Comparison of ENCODE assay signal across 8 mouse cellular contexts in genomic region chr4:133841035-133841434, GRCm38 (mm10). TPM values are rescaled to one million over a fixed set of nuclear protein-coding genes. Genes with fewer than 3 reads are reported as not detected.
A peak's percentile ranks its signal among the peaks of the same experiment; 100 is the strongest.
DNase-seq lines count a peak whose midpoint lies in the region; ATAC-seq lines count a peak whose summit lies in the region.

No protein-coding gene starts in this region.

- H3K9ac ChIP-seq in intestine, embryonic 14.5 days (ENCODE audit: low read length) = no peak overlapping the region
- no peak overlapping the region for H3K9ac ChIP-seq in heart, embryonic 11.5 days (ENCODE audit: low read depth, low read length)

- H3K4me1 ChIP-seq in intestine, embryonic 14.5 days (replicated peaks; ENCODE audit: control insufficient read depth, insufficient read depth, low read length) = no peaks in the 10 kb centered on the region
- no peaks in the 10 kb centered on the region for H3K4me1 ChIP-seq in heart, embryonic 11.5 days (ENCODE audit: control insufficient read depth, insufficient read depth, low read length)

- ATAC-seq in intestine, embryonic 14.5 days (replicated peaks; ENCODE audit: low FRiP score, low TSS enrichment, low read depth) = 0 out of 2 replicates have a peak, but pooled peaks have one; percentile 37
- ATAC-seq in neutrophil, adult 5-6 weeks (ENCODE audit: extremely low read depth, insufficient number of reproducible peaks, low FRiP score, poor library complexity, severe bottlenecking) = peak; percentile 88
- no peak for ATAC-seq in heart, embryonic 11.5 days (replicated peaks; ENCODE audit: insufficient number of reproducible peaks, low FRiP score, low TSS enrichment)

- no peak overlapping the region for H3K27ac ChIP-seq in intestine, embryonic 14.5 days (ENCODE audit: low read depth)
- no peak overlapping the region for H3K27ac ChIP-seq in heart, embryonic 11.5 days (ENCODE audit: low read depth, low read length)

- H3K27me3 ChIP-seq in intestine, embryonic 14.5 days (replicated peaks; ENCODE audit: control insufficient read depth, insufficient read depth, low read length) = no peaks in the 10 kb centered on the region
- H3K27me3 ChIP-seq in heart, embryonic 11.5 days (ENCODE audit: control insufficient read depth, insufficient read depth, low read length) = no peaks in the 10 kb centered on the region

- no peak overlapping the region for H3K4me2 ChIP-seq in intestine, embryonic 14.5 days (ENCODE audit: low read length)
- H3K4me2 ChIP-seq in heart, embryonic 11.5 days = no peak overlapping the region

- H3K4me3 ChIP-seq in intestine, embryonic 14.5 days (ENCODE audit: low read depth, low read length) = no peak overlapping the region
- H3K4me3 ChIP-seq in heart, embryonic 11.5 days (ENCODE audit: low read depth, low read length) = no peak overlapping the region

- 25% methylated on average over 9 of the region's 9 CpGs for WGBS in intestine, embryonic 14.5 days
- 26% methylated on average over 9 of the region's 9 CpGs for WGBS in heart, embryonic 11.5 days (ENCODE audit: insufficient replicate concordance)

- H3K36me3 ChIP-seq in intestine, embryonic 14.5 days (ENCODE audit: control insufficient read depth, insufficient read depth, low read length) = no peaks in the 10 kb centered on the region
- H3K36me3 ChIP-seq in heart, embryonic 11.5 days (ENCODE audit: control insufficient read depth, insufficient read depth, low read length) = no peaks in the 10 kb centered on the region

- no peaks in the 10 kb centered on the region for H3K9me3 ChIP-seq in intestine, embryonic 14.5 days (ENCODE audit: control insufficient read depth, low read length)
- no peaks in the 10 kb centered on the region for H3K9me3 ChIP-seq in heart, embryonic 11.5 days (replicated peaks; ENCODE audit: control insufficient read depth, low read length)

- peak; percentile 22 for DNase-seq in embryo, embryonic 11 days
- DNase-seq in embryo, embryonic 10 days (ENCODE audit: low spot score) = no peak
- DNase-seq in B cell, adult 2 months = peak; percentile 86 to 89
- no peak for DNase-seq in intestine, embryonic 14.5 days (ENCODE audit: low spot score)
- no peak for DNase-seq in neural tube, embryonic 10.5 days (ENCODE audit: extremely low spot score, low spot score)
- DNase-seq in kidney, adult 9 months = no peak

RNA-seq across cellular contexts. Expression of gene Rps6ka1, which starts 46.6 kb away (rescaled TPM):
- polyA plus RNA-seq in intestine, embryonic 14.5 days (2014; fragmentation: Nextera tagmentation; extraction: Ambion mirVana) = 116 and 120 TPM in 2 replicates
- total RNA-seq in neutrophil, adult 5-6 weeks (2017) = 67.3 and 80.3 TPM in 2 replicates
- polyA plus RNA-seq in heart, embryonic 11.5 days (2014; fragmentation: Nextera tagmentation; extraction: Ambion mirVana) = 20.9 and 23.1 TPM in 2 replicates

Comparison
In these comparisons a context has a peak if more than half of its experiments do, and no peak if none do; other contexts are left out.
1. DNase-seq: peak in embryo, embryonic 11 days (single experiment) and B cell, adult 2 months (2 of 2); none in embryo, embryonic 10 days (single experiment), intestine, embryonic 14.5 days (single experiment), neural tube, embryonic 10.5 days (single experiment) and kidney, adult 9 months (single experiment).